Mouse (Mus musculus): ENCODE data around the gene Heyl.
"Not testable (repeated sequence)": the region's sequence is repeated elsewhere in the genome, so short reads cannot be mapped to it uniquely, and the experiment has no call there.

Heyl gene

GRCm38 (mm10) chr4:123289038-123289437 lies 55.7 kb downstream of the Heyl start:
- DNase-seq: no peak

- no peak for DNase-seq
Measured at GRCm38 (mm10) chr4:123292390-123292789, 59.0 kb downstream of the Heyl start.

GRCm38 (mm10) chr4:123292989-123293388 lies 59.6 kb downstream of the Heyl start:
- no peak for DNase-seq

- no peak for DNase-seq
Measured at GRCm38 (mm10) chr4:123293661-123294443, 60.5 kb downstream of the Heyl start.

- DNase-seq: not testable (repeated sequence)
Measured at GRCm38 (mm10) chr4:123295026-123295425, 61.7 kb downstream of the Heyl start.

GRCm38 (mm10) chr4:123295516-123296147 lies 62.3 kb downstream of the Heyl start:
- DNase-seq: no peak

GRCm38 (mm10) chr4:123296148-123296534 lies 62.8 kb downstream of the Heyl start:
- DNase-seq: no peak

- DNase-seq: no peak
Measured at GRCm38 (mm10) chr4:123297195-123297960, 64.0 kb downstream of the Heyl start.

GRCm38 (mm10) chr4:123298226-123298625 lies 64.9 kb downstream of the Heyl start:
- DNase-seq: no peak

- DNase-seq: no peak
Measured at GRCm38 (mm10) chr4:123298980-123299670, 65.8 kb downstream of the Heyl start.

Measured in embryo, embryonic 11 days (tissue).